Mouse (Mus musculus): ENCODE data around the gene Mapk8ip3.

DNA sequence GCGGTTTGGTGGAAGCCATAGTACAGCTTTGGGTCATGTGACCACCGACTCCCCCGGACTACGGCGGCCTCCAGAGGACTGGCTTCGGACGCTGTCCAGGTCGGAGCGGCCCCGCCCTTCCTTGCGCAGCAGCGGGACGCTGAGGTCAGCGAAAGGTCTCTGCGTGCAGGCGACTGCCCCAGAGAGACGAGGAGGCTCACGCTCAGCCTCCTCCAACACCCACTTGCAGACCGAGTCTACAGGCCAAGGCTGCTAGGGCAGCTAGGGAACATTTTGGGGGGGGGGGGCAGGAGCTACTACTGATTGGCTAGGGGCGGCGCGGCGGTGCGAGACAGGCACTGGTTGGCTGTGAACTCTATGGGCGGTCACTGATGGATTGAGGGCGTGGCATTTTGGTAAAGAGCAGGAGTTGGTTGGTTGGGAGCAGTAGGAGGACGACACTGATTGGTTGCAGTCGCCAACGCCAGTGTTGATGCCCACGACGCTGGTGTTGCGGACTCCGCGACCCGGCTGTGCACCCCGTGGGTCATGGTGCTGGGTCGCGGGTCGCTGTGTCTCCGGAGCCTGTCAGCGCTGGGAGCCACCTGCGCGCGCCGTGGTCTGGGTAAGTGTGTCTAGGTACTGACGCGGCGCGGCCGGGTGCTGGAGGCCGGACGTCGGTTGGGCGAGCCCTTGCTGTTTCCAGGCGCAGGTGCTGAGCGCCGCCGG, 86.6 kb downstream of the Mapk8ip3 start, which contains the start of gene Fahd1:
- TF ChIP-seq CTCF (IDR thresholded peaks at IDR 0.05; ENCODE audit: control insufficient read depth, insufficient read depth, insufficient replicate concordance, low read depth, low read length) (no peak), POLR2A (IDR thresholded peaks at IDR 0.05; ENCODE audit: control insufficient read depth, low read depth, low read length) (peak; percentile 39; the same call in 1 of the 2 replicates)

All from testis, adult 2 months (tissue).